Mouse (Mus musculus) hindbrain, embryonic 11.5 days (tissue): Measurements from ENCODE around the gene Ppm1g. TPM values are rescaled to one million over a fixed set of nuclear protein-coding genes. Genes with fewer than 3 reads are reported as not detected.

Experiments used
- ATAC-seq: fragments of 200-750 bp; cut with Nextera tagmentation; 2 replicates; pipeline ENCODE4 v1.8.0; 2017; ENCODE audit warnings: mild to moderate bottlenecking, moderate TSS enrichment, moderate library complexity; ENCODE audit not compliant: low FRiP score
- DNase-seq: peaks from one replicate; pipeline ENCODE4 v3.0.0-alpha.2; 2015; ENCODE audit warnings: low spot score
- H3K27ac ChIP-seq: fragments of 300-500 bp; sonication (generic); 2 replicates; pipeline ENCODE4 v1.5.1; 2014; ENCODE audit warnings: mild to moderate bottlenecking, low read depth, low read length
- H3K27me3 ChIP-seq: fragments of 300-500 bp; sonication (generic); 2 replicates; pipeline ENCODE4 v1.6.1; 2014; ENCODE audit warnings: mild to moderate bottlenecking, low read length, moderate library complexity, mixed read lengths; ENCODE audit not compliant: control insufficient read depth, insufficient read depth
- H3K36me3 ChIP-seq: fragments of 300-500 bp; sonication (generic); 2 replicates; pipeline ENCODE4 v1.6.1; 2014; ENCODE audit warnings: mild to moderate bottlenecking, low read length, moderate library complexity, mixed read lengths; ENCODE audit not compliant: control insufficient read depth, insufficient read depth
- H3K4me1 ChIP-seq: fragments of 300-500 bp; sonication (generic); replicated peaks from 2 replicates; pipeline ENCODE4 v1.6.1; 2014; ENCODE audit warnings: low read length, mixed read lengths; ENCODE audit not compliant: control insufficient read depth, insufficient read depth
- H3K4me2 ChIP-seq: fragments of 300-500 bp; sonication (generic); replicated peaks from 2 replicates; pipeline ENCODE4 v1.6.1; 2014; ENCODE audit warnings: mild to moderate bottlenecking, low read depth, low read length
- H3K4me3 ChIP-seq: fragments of 300-500 bp; sonication (generic); 2 replicates; pipeline ENCODE4 v1.5.1; 2014; ENCODE audit warnings: low read depth, low read length
- H3K9ac ChIP-seq: fragments of 300-500 bp; sonication (generic); 2 replicates; pipeline ENCODE4 v1.6.1; 2014; ENCODE audit warnings: low read depth, low read length
- H3K9me3 ChIP-seq: fragments of 300-500 bp; sonication (generic); 2 replicates; pipeline ENCODE4 v1.6.1; 2016; ENCODE audit warnings: low read length; ENCODE audit not compliant: control insufficient read depth
- WGBS: fragments of 180-500 bp; shearing (Covaris S2); extraction: QIAGEN DNeasy Blood & Tissue Kit; methylation state at CpG from one replicate; pipeline ENCODE4 v1.1.7; 2014; 5-methylcytosine and 5-hydroxymethylcytosine counted together
- polyA plus RNA-seq: library from polyadenylated mRNA; unstranded; fragments of >200 nt; fragmentation: Nextera tagmentation; extraction: Ambion mirVana; gene quantifications from 2 replicates; pipeline ENCODE4 v1.2.1, GENCODE M21; 2014

The Ppm1g gene
- polyA plus RNA-seq, 1 experiment from 2014 or later: 148 TPM

- no peak overlapping the region for H3K27ac ChIP-seq
- no peak overlapping the region for H3K9ac ChIP-seq
- no peak overlapping the region for H3K4me3 ChIP-seq
- no peak overlapping the region for H3K4me2 ChIP-seq
- H3K27me3 ChIP-seq: peaks cover 2% of the 10 kb centered on the region; the same call in 1 of the 2 replicates
- DNase-seq (peak; percentile 9), ATAC-seq (no peak)
- WGBS: 75% methylated on average over 16 of the region's 16 CpGs
- peaks cover 12% of the 10 kb centered on the region for H3K36me3 ChIP-seq
- peaks cover 7% of the 10 kb centered on the region for H3K4me1 ChIP-seq
- no peaks in the 10 kb centered on the region for H3K9me3 ChIP-seq
These were observed 32.5 kb upstream of the Ppm1g start for GRCm38 (mm10) chr5:31252795-31253545.

GRCm38 (mm10) chr5:31252151-31252550 is 31.7 kb upstream of the Ppm1g start:
- H3K27me3 ChIP-seq: peaks cover 2% of the 10 kb centered on the region; the same call in 1 of the 2 replicates
- WGBS: 54% methylated on average over 10 of the region's 10 CpGs
- peak overlapping the region; percentile 14; the same call in 1 of the 2 replicates for H3K4me2 ChIP-seq
- peaks cover 7% of the 10 kb centered on the region for H3K4me1 ChIP-seq
- no peaks in the 10 kb centered on the region for H3K9me3 ChIP-seq
- peaks cover 12% of the 10 kb centered on the region for H3K36me3 ChIP-seq
- no peak overlapping the region for H3K27ac ChIP-seq
- DNase-seq (no peak), ATAC-seq (no peak; the same call in 1 of the 2 replicates)
- H3K9ac ChIP-seq: no peak overlapping the region; the same call in 1 of the 2 replicates
- H3K4me3 ChIP-seq: no peak overlapping the region

GRCm38 (mm10) chr5:31251541-31252101 is 31.1 kb upstream of the Ppm1g start, which contains the start of gene Krtcap3:
TSS of gene Krtcap3 (plus strand) at chr5:31251691.
- Histone ChIP-seq H3K4me2 (peak within 1 kb of the TSS; percentile 14; the same call in 1 of the 2 replicates), H3K4me1 (peaks cover 7% of the 10 kb centered on the region), H3K27me3 (peaks cover 2% of the 10 kb centered on the region; the same call in 1 of the 2 replicates), H3K9ac (peak within 1 kb of the TSS; percentile 2; the same call in 1 of the 2 replicates), H3K4me3 (no peak within 1 kb of the TSS), H3K36me3 (peaks cover 12% of the 10 kb centered on the region), H3K27ac (0 out of 2 replicates have a peak within 1 kb of the TSS, but pooled peaks have one; percentile 9), H3K9me3 (no peaks in the 10 kb centered on the region)
- ATAC-seq (peak; percentile 61), DNase-seq (peak; percentile 46)
- 16% methylated on average over 44 of the region's 47 CpGs for WGBS

- Histone ChIP-seq H3K27ac (0 out of 2 replicates have a peak overlapping the region, but pooled peaks have one; percentile 9), H3K4me3 (no peak overlapping the region), H3K4me2 (no peak overlapping the region), H3K27me3 (peaks cover 2% of the 10 kb centered on the region; the same call in 1 of the 2 replicates), H3K9ac (no peak overlapping the region), H3K4me1 (peaks cover 7% of the 10 kb centered on the region), H3K36me3 (peaks cover 12% of the 10 kb centered on the region), H3K9me3 (no peaks in the 10 kb centered on the region)
- ATAC-seq (no peak), DNase-seq (peak; percentile 25)
- 67% methylated on average over 4 of the region's 4 CpGs for WGBS
These were observed 30.2 kb upstream of the Ppm1g start for GRCm38 (mm10) chr5:31250716-31251115.

GRCm38 (mm10) chr5:31242191-31242590 is 21.7 kb upstream of the Ppm1g start:
- no peaks in the 10 kb centered on the region; the same call in 1 of the 2 replicates for H3K36me3 ChIP-seq
- H3K4me1 ChIP-seq: peaks cover 5% of the 10 kb centered on the region; the same call in 1 of the 2 replicates
- H3K9me3 ChIP-seq: no peaks in the 10 kb centered on the region
- DNase-seq (no peak), ATAC-seq (no peak)
- WGBS: 25% methylated on average over 10 of the region's 10 CpGs
- no peaks in the 10 kb centered on the region for H3K27me3 ChIP-seq
- H3K9ac ChIP-seq: peak overlapping the region; percentile 92; the same call in 1 of the 2 replicates
- no peak overlapping the region for H3K27ac ChIP-seq
- peak overlapping the region; percentile 78 for H3K4me2 ChIP-seq
- H3K4me3 ChIP-seq: peak overlapping the region; percentile 92

- under 1% methylated on average over 13 of the region's 13 CpGs for WGBS
- Histone ChIP-seq H3K9ac (peak overlapping the region; percentile 92), H3K4me2 (peak overlapping the region; percentile 78), H3K27me3 (no peaks in the 10 kb centered on the region), H3K36me3 (no peaks in the 10 kb centered on the region; the same call in 1 of the 2 replicates), H3K27ac (peak overlapping the region; percentile 97), H3K9me3 (no peaks in the 10 kb centered on the region), H3K4me1 (peaks cover 5% of the 10 kb centered on the region; the same call in 1 of the 2 replicates), H3K4me3 (peak overlapping the region; percentile 92)
- no peak for DNase-seq
- no peak for ATAC-seq
These were observed 21.1 kb upstream of the Ppm1g start for GRCm38 (mm10) chr5:31241522-31242034.

GRCm38 (mm10) chr5:31240637-31241521 is 20.4 kb upstream of the Ppm1g start, which contains the start of the genes Nrbp1 and Gm9970:
TSS of gene Nrbp1 (plus strand) at chr5:31240864.
TSS of gene Gm9970 (minus strand) at chr5:31241232.
- Histone ChIP-seq H3K4me3 (peak within 1 kb of the TSS; percentile 92), H3K9ac (peak within 1 kb of the TSS; percentile 92), H3K4me1 (peaks cover 5% of the 10 kb centered on the region; the same call in 1 of the 2 replicates), H3K27ac (peak within 1 kb of the TSS; percentile 97), H3K36me3 (no peaks in the 10 kb centered on the region; the same call in 1 of the 2 replicates), H3K4me2 (peak within 1 kb of the TSS; percentile 78), H3K9me3 (no peaks in the 10 kb centered on the region), H3K27me3 (no peaks in the 10 kb centered on the region)
- WGBS: under 1% methylated on average over 48 of the region's 103 CpGs
- DNase-seq (peak; percentile 97), ATAC-seq (peak; percentile 99)

GRCm38 (mm10) chr5:31226641-31227040 is 6.2 kb upstream of the Ppm1g start:
- WGBS: 76% methylated on average over 1 of the region's 1 CpGs
- Histone ChIP-seq H3K9me3 (no peaks in the 10 kb centered on the region), H3K27me3 (no peaks in the 10 kb centered on the region), H3K9ac (no peak overlapping the region), H3K4me1 (no peaks in the 10 kb centered on the region), H3K4me2 (no peak overlapping the region), H3K4me3 (no peak overlapping the region), H3K27ac (no peak overlapping the region), H3K36me3 (no peaks in the 10 kb centered on the region)
- ATAC-seq (no peak), DNase-seq (no peak)
